Mouse (Mus musculus): Measurements from ENCODE around the gene Slc25a21. TPM values are rescaled to one million over a fixed set of nuclear protein-coding genes. Genes with fewer than 3 reads are reported as not detected.

Gene Slc25a21
- polyA plus RNA-seq, 1 experiment: 1.3 TPM

- Histone ChIP-seq H3K27ac (ENCODE audit: insufficient read depth, low read length) (no peak overlapping the region), H3K36me3 (ENCODE audit: control insufficient read depth, insufficient read depth, low read length) (no peaks in the 10 kb centered on the region), H3K4me1 (ENCODE audit: control insufficient read depth, insufficient read depth, insufficient read length) (no peaks in the 10 kb centered on the region), H3K4me3 (ENCODE audit: extremely low read depth, insufficient read depth, insufficient read length) (no peak overlapping the region), H3K27me3 (ENCODE audit: control insufficient read depth, insufficient read depth, low read length) (no peaks in the 10 kb centered on the region)
- 86% methylated on average over 1 of the region's 1 CpGs for WGBS
- no peak for DNase-seq (ENCODE audit: low read depth in 1 of 2, low spot score in 2 of 2)
- TF ChIP-seq POLR2A (IDR thresholded peaks at IDR 0.05; ENCODE audit: low read depth, low read length): no peak
- no peak for TF ChIP-seq CTCF (IDR thresholded peaks at IDR 0.05; ENCODE audit: extremely low read depth, insufficient read depth, insufficient read length, insufficient replicate concordance)
Observed at GRCm38 (mm10) chr12:56944265-56944664, 253.0 kb downstream of the Slc25a21 start.

- Histone ChIP-seq H3K27ac (ENCODE audit: insufficient read depth, low read length) (no peak overlapping the region), H3K36me3 (ENCODE audit: control insufficient read depth, insufficient read depth, low read length) (no peaks in the 10 kb centered on the region), H3K4me3 (ENCODE audit: extremely low read depth, insufficient read depth, insufficient read length) (no peak overlapping the region), H3K4me1 (ENCODE audit: control insufficient read depth, insufficient read depth, insufficient read length) (no peaks in the 10 kb centered on the region), H3K27me3 (ENCODE audit: control insufficient read depth, insufficient read depth, low read length) (no peaks in the 10 kb centered on the region)
- 57% methylated on average over 3 of the region's 3 CpGs for WGBS
- DNase-seq (ENCODE audit: low read depth in 1 of 2, low spot score in 2 of 2): no peak
- TF ChIP-seq CTCF (IDR thresholded peaks at IDR 0.05; ENCODE audit: extremely low read depth, insufficient read depth, insufficient read length, insufficient replicate concordance) (no peak), POLR2A (IDR thresholded peaks at IDR 0.05; ENCODE audit: low read depth, low read length) (no peak)
Observed at GRCm38 (mm10) chr12:56940861-56941260, 256.4 kb downstream of the Slc25a21 start.

GRCm38 (mm10) chr12:56918145-56918544, 279.1 kb downstream of the Slc25a21 start:
- H3K27me3 ChIP-seq (ENCODE audit: control insufficient read depth, insufficient read depth, low read length): no peaks in the 10 kb centered on the region
- H3K4me1 ChIP-seq (ENCODE audit: control insufficient read depth, insufficient read depth, insufficient read length): no peaks in the 10 kb centered on the region
- no peak for DNase-seq (ENCODE audit: low read depth in 1 of 2, low spot score in 2 of 2)
- H3K36me3 ChIP-seq (ENCODE audit: control insufficient read depth, insufficient read depth, low read length): no peaks in the 10 kb centered on the region
- WGBS: 81% methylated on average over 6 of the region's 6 CpGs
- no peak overlapping the region for H3K4me3 ChIP-seq (ENCODE audit: extremely low read depth, insufficient read depth, insufficient read length)
- no peak for TF ChIP-seq CTCF (IDR thresholded peaks at IDR 0.05; ENCODE audit: extremely low read depth, insufficient read depth, insufficient read length, insufficient replicate concordance)
- no peak for TF ChIP-seq POLR2A (IDR thresholded peaks at IDR 0.05; ENCODE audit: low read depth, low read length)
- no peak overlapping the region for H3K27ac ChIP-seq (ENCODE audit: insufficient read depth, low read length)

DNA sequence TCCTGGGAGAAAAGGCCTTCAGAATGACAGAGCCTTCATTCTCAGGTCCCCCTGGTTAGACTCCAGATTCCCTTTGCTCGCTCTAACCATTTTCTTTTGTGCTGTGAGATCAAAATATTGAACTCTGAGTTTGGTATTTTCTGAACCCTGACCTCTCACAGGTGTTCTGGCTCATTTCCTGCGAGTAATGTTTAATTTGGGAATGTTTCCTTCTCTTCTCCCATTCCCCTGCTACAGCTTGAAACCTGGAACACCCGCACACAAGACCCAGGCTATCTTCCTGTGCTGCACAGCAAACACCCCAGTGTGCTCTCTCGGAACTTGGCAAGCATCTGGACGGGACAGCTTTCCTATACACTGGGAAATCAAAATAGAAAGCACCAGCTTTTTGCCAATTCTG, 290.8 kb downstream of the Slc25a21 start:
- no peak overlapping the region for H3K27ac ChIP-seq (ENCODE audit: insufficient read depth, low read length)
- no peak overlapping the region for H3K4me3 ChIP-seq (ENCODE audit: extremely low read depth, insufficient read depth, insufficient read length)
- TF ChIP-seq POLR2A (IDR thresholded peaks at IDR 0.05; ENCODE audit: low read depth, low read length) (no peak), CTCF (IDR thresholded peaks at IDR 0.05; ENCODE audit: extremely low read depth, insufficient read depth, insufficient read length, insufficient replicate concordance) (no peak)
- WGBS: 78% methylated on average over 5 of the region's 5 CpGs
- H3K4me1 ChIP-seq (ENCODE audit: control insufficient read depth, insufficient read depth, insufficient read length): no peaks in the 10 kb centered on the region
- no peaks in the 10 kb centered on the region for H3K36me3 ChIP-seq (ENCODE audit: control insufficient read depth, insufficient read depth, low read length)
- H3K27me3 ChIP-seq (ENCODE audit: control insufficient read depth, insufficient read depth, low read length): no peaks in the 10 kb centered on the region
- no peak for DNase-seq (ENCODE audit: low read depth in 1 of 2, low spot score in 2 of 2)

DNA sequence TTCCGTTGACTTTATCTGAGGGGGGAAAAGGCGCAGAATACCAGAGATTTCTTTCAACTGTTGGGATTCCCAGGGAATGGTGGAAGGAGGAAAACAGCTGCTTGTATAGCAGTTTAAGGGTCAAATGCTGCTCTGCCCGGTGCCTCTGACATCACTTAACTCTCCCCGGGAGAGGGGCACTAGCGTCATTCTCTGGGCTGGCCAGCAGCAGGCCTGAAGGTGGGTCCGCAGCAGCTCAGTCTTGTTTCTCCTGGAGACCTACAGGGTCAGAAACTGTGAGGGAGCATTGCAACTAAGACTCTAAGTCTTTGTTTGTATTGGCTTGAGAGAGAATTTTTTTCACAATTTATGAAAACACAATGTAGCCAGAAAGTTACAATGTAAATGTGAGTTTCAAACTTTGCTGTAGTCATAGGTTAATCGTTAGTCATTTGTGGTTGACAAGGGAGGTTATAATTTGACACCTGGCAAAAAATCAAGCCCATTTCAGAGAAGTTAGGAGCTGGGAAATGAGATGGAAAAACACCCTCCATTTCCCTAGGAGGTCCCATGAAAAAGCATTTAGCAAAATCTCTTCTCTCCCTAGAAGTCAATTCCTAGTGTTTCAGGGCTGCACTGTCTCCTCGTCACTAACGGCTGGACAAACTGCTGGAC, 291.5 kb downstream of the Slc25a21 start:
- no peak for TF ChIP-seq CTCF (IDR thresholded peaks at IDR 0.05; ENCODE audit: extremely low read depth, insufficient read depth, insufficient read length, insufficient replicate concordance)
- H3K36me3 ChIP-seq (ENCODE audit: control insufficient read depth, insufficient read depth, low read length): no peaks in the 10 kb centered on the region
- H3K4me1 ChIP-seq (ENCODE audit: control insufficient read depth, insufficient read depth, insufficient read length): no peaks in the 10 kb centered on the region
- no peak overlapping the region for H3K27ac ChIP-seq (ENCODE audit: insufficient read depth, low read length)
- H3K4me3 ChIP-seq (ENCODE audit: extremely low read depth, insufficient read depth, insufficient read length): no peak overlapping the region
- H3K27me3 ChIP-seq (ENCODE audit: control insufficient read depth, insufficient read depth, low read length): no peaks in the 10 kb centered on the region
- no peak for DNase-seq (ENCODE audit: low read depth in 1 of 2, low spot score in 2 of 2)
- 63% methylated on average over 9 of the region's 9 CpGs for WGBS

DNA sequence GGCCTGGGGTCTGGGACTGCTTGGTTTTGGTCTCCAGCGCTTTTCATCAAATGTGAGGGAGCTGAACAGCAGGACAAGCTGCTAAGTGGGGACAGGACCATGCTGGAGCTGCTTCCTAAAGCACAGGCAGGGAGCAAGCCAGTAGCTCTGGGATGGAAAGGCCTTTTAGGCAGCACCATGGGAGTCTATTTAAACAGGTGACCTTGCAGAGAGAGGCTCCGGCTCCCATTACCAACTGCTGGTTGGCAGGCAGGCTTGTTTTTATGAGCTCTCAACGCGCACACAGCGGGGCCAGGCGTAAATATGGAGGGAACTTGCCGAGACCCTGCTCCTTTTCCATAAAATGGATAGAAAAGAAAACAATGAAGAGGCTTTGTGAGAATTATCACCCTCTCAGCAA, 292.1 kb downstream of the Slc25a21 start:
- no peaks in the 10 kb centered on the region for H3K27me3 ChIP-seq (ENCODE audit: control insufficient read depth, insufficient read depth, low read length)
- no peak for DNase-seq (ENCODE audit: low read depth in 1 of 2, low spot score in 2 of 2)
- 71% methylated on average over 7 of the region's 7 CpGs for WGBS
- no peak overlapping the region for H3K4me3 ChIP-seq (ENCODE audit: extremely low read depth, insufficient read depth, insufficient read length)
- no peak overlapping the region for H3K27ac ChIP-seq (ENCODE audit: insufficient read depth, low read length)
- TF ChIP-seq CTCF (IDR thresholded peaks at IDR 0.05; ENCODE audit: extremely low read depth, insufficient read depth, insufficient read length, insufficient replicate concordance) (no peak), POLR2A (IDR thresholded peaks at IDR 0.05; ENCODE audit: low read depth, low read length) (no peak)
- no peaks in the 10 kb centered on the region for H3K36me3 ChIP-seq (ENCODE audit: control insufficient read depth, insufficient read depth, low read length)
- H3K4me1 ChIP-seq (ENCODE audit: control insufficient read depth, insufficient read depth, insufficient read length): no peaks in the 10 kb centered on the region

- no peaks in the 10 kb centered on the region for H3K36me3 ChIP-seq (ENCODE audit: control insufficient read depth, insufficient read depth, low read length)
- no peak overlapping the region for H3K4me3 ChIP-seq (ENCODE audit: extremely low read depth, insufficient read depth, insufficient read length)
- H3K27ac ChIP-seq (ENCODE audit: insufficient read depth, low read length): no peak overlapping the region
- no peaks in the 10 kb centered on the region for H3K27me3 ChIP-seq (ENCODE audit: control insufficient read depth, insufficient read depth, low read length)
- 71% methylated on average over 8 of the region's 8 CpGs for WGBS
- TF ChIP-seq CTCF (IDR thresholded peaks at IDR 0.05; ENCODE audit: extremely low read depth, insufficient read depth, insufficient read length, insufficient replicate concordance) (no peak), POLR2A (IDR thresholded peaks at IDR 0.05; ENCODE audit: low read depth, low read length) (no peak)
- no peaks in the 10 kb centered on the region for H3K4me1 ChIP-seq (ENCODE audit: control insufficient read depth, insufficient read depth, insufficient read length)
- no peak for DNase-seq (ENCODE audit: low read depth in 1 of 2, low spot score in 2 of 2)
Observed at GRCm38 (mm10) chr12:56902774-56903456, 294.4 kb downstream of the Slc25a21 start.

Measured in spleen, adult 2 months (tissue).